Mouse (Mus musculus) megakaryocyte-erythroid progenitor cell, adult 5 weeks (primary cell): ENCODE data around the gene Glis3. TPM values are rescaled to one million over a fixed set of nuclear protein-coding genes. Genes with fewer than 3 reads are reported as not detected.

ENCODE experiments used
- polyA plus RNA-seq: library from polyadenylated mRNA; stranded (reverse); fragments of >175 nt; gene quantifications from 2 replicates; pipeline ENCODE4 v1.2.3, GENCODE M21; 2012

Gene Glis3
- polyA plus RNA-seq = 2.3 and 5.3 TPM in 2 replicates

DNA sequence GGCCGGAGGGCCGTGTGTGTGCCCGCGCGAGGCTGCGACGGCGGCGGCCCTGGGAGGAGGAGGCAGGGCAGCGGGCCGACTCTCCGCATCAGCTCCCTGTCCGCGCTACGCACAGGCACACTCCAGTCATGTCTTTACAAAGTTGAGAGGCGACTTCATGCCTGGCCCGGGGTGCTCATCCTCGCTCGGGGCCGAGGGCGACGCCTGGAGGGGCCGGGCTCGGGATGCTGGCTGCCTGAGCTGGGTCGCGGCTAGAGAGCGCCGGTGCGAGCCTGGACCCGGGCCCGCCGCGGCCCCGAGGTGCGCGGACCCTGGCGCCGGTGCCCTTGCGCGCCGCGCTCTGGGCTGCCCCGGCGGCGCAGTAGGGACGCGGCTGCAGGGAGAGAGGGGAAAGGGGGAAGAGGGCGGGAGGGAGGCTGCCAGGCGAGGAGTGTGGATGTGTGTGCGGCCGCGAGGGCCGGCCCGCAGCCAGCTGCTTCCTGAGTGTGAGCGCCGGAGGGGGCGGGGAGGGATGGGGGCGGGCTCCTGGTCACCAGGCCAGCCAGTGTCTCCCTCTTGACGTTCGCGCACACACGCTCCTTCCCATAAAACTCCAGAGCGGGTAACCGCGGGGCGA is at the start of gene Glis3:
TSS of gene Glis3 (minus strand) at position 302 of the 616 bp plus-strand sequence.

Other genes starting within 250 kb of the Glis3 start
- gene Slc1a1, start 155.0 kb upstream of the Glis3 start, polyA plus RNA-seq = 0.02 TPM in 1 of 2 replicates, not detected in the other